Mouse (Mus musculus): ENCODE measurements at regions not wholly inside any gene's neighbourhood (a gene's known extent, or its start where the extent isn't known, plus 50 kb on each side); places are given as distances from the start of the nearest gene placed in this dataset.

GRCm38 (mm10) chr14:76188105-76188645, 77.5 kb downstream of the Nufip1 start:
- DNase-seq (ENCODE audit: low spot score), result no peak

GRCm38 (mm10) chr14:76195324-76195723, 84.6 kb downstream of the Nufip1 start:
- TF ChIP-seq CTCF (IDR thresholded peaks at IDR 0.05; ENCODE audit: low read depth), result no peak
- no peak for TF ChIP-seq EP300 (optimal IDR thresholded peaks at IDR 0.05)
- WGBS, result 67% methylated on average over 10 of the region's 10 CpGs
- Histone ChIP-seq H3K9me3 (ENCODE audit: control insufficient read depth, low read length) (no peaks in the 10 kb centered on the region), H3K4me1 (replicated peaks; ENCODE audit: control insufficient read depth, insufficient read depth) (no peaks in the 10 kb centered on the region), H3K27ac (replicated peaks) (no peak overlapping the region), H3K4me2 (replicated peaks; ENCODE audit: low read depth) (no peak overlapping the region), H3K27me3 (ENCODE audit: control insufficient read depth, insufficient read depth, low read length) (no peaks in the 10 kb centered on the region), H3K4me3 (ENCODE audit: low read depth, low read length) (no peak overlapping the region), H3K36me3 (ENCODE audit: control insufficient read depth, insufficient read depth, low read length) (no peaks in the 10 kb centered on the region), H3K9ac (ENCODE audit: low read length) (no peak overlapping the region)
- ATAC-seq (ENCODE audit: low FRiP score, low TSS enrichment) (no peak), DNase-seq (ENCODE audit: low spot score) (no peak)

More at GRCm38 (mm10) chr14:76188105-76188645, 77.5 kb downstream of the Nufip1 start:
- ATAC-seq (ENCODE audit: low FRiP score, low TSS enrichment), result no peak
- H3K27ac ChIP-seq (replicated peaks), result no peak overlapping the region
- H3K9ac ChIP-seq (ENCODE audit: low read length), result no peak overlapping the region
- no peak overlapping the region for H3K4me3 ChIP-seq (ENCODE audit: low read depth, low read length)
- 83% methylated on average over 6 of the region's 6 CpGs for WGBS
- H3K4me1 ChIP-seq (replicated peaks; ENCODE audit: control insufficient read depth, insufficient read depth), result no peaks in the 10 kb centered on the region
- H3K36me3 ChIP-seq (ENCODE audit: control insufficient read depth, insufficient read depth, low read length), result no peaks in the 10 kb centered on the region
- no peak overlapping the region for H3K4me2 ChIP-seq (replicated peaks; ENCODE audit: low read depth)
- H3K27me3 ChIP-seq (ENCODE audit: control insufficient read depth, insufficient read depth, low read length), result no peaks in the 10 kb centered on the region
- no peaks in the 10 kb centered on the region for H3K9me3 ChIP-seq (ENCODE audit: control insufficient read depth, low read length)
- TF ChIP-seq EP300 (optimal IDR thresholded peaks at IDR 0.05), result no peak
- no peak for TF ChIP-seq CTCF (IDR thresholded peaks at IDR 0.05; ENCODE audit: low read depth)

- ATAC-seq (ENCODE audit: low FRiP score, low TSS enrichment), result peak; percentile 51
- TF ChIP-seq CTCF (IDR thresholded peaks at IDR 0.05; ENCODE audit: low read depth), result no peak
- no peaks in the 10 kb centered on the region for H3K27me3 ChIP-seq (ENCODE audit: control insufficient read depth, insufficient read depth, low read length)
These were observed 86.7 kb downstream of the Nufip1 start for GRCm38 (mm10) chr14:76197357-76197756.

GRCm38 (mm10) chr14:76198406-76198805, 87.7 kb downstream of the Nufip1 start:
- Histone ChIP-seq H3K36me3 (ENCODE audit: control insufficient read depth, insufficient read depth, low read length) (no peaks in the 10 kb centered on the region), H3K4me1 (replicated peaks; ENCODE audit: control insufficient read depth, insufficient read depth) (no peaks in the 10 kb centered on the region), H3K9ac (ENCODE audit: low read length) (no peak overlapping the region), H3K27ac (replicated peaks) (no peak overlapping the region), H3K27me3 (ENCODE audit: control insufficient read depth, insufficient read depth, low read length) (no peaks in the 10 kb centered on the region), H3K4me2 (replicated peaks; ENCODE audit: low read depth) (no peak overlapping the region), H3K9me3 (ENCODE audit: control insufficient read depth, low read length) (no peaks in the 10 kb centered on the region), H3K4me3 (ENCODE audit: low read depth, low read length) (no peak overlapping the region)
- ATAC-seq (ENCODE audit: low FRiP score, low TSS enrichment), result no peak
- TF ChIP-seq EP300 (optimal IDR thresholded peaks at IDR 0.05), result no peak
- TF ChIP-seq CTCF (IDR thresholded peaks at IDR 0.05; ENCODE audit: low read depth), result no peak
- 53% methylated on average over 5 of the region's 5 CpGs for WGBS
- no peak for DNase-seq (ENCODE audit: low spot score)

More at GRCm38 (mm10) chr14:76197357-76197756, 86.7 kb downstream of the Nufip1 start:
- Histone ChIP-seq H3K36me3 (ENCODE audit: control insufficient read depth, insufficient read depth, low read length) (no peaks in the 10 kb centered on the region), H3K4me2 (replicated peaks; ENCODE audit: low read depth) (no peak overlapping the region), H3K27ac (replicated peaks) (no peak overlapping the region), H3K9ac (ENCODE audit: low read length) (no peak overlapping the region), H3K4me1 (replicated peaks; ENCODE audit: control insufficient read depth, insufficient read depth) (no peaks in the 10 kb centered on the region), H3K9me3 (ENCODE audit: control insufficient read depth, low read length) (no peaks in the 10 kb centered on the region), H3K4me3 (ENCODE audit: low read depth, low read length) (no peak overlapping the region)
- DNase-seq (ENCODE audit: low spot score), result no peak
- WGBS, result 44% methylated on average over 2 of the region's 2 CpGs

GRCm38 (mm10) chr14:76202595-76202994, 91.9 kb downstream of the Nufip1 start:
- H3K9ac ChIP-seq (ENCODE audit: low read length), result no peak overlapping the region
- no peaks in the 10 kb centered on the region for H3K9me3 ChIP-seq (ENCODE audit: control insufficient read depth, low read length)
- no peaks in the 10 kb centered on the region for H3K27me3 ChIP-seq (ENCODE audit: control insufficient read depth, insufficient read depth, low read length)
- 84% methylated on average over 4 of the region's 4 CpGs for WGBS
- no peak overlapping the region for H3K4me2 ChIP-seq (replicated peaks; ENCODE audit: low read depth)
- H3K4me1 ChIP-seq (replicated peaks; ENCODE audit: control insufficient read depth, insufficient read depth), result no peaks in the 10 kb centered on the region
- TF ChIP-seq CTCF (IDR thresholded peaks at IDR 0.05; ENCODE audit: low read depth) (no peak), EP300 (optimal IDR thresholded peaks at IDR 0.05) (no peak)
- DNase-seq (ENCODE audit: low spot score) (no peak), ATAC-seq (ENCODE audit: low FRiP score, low TSS enrichment) (peak; percentile 54; the same call in 1 of the 2 replicates)
- H3K4me3 ChIP-seq (ENCODE audit: low read depth, low read length), result no peak overlapping the region
- H3K27ac ChIP-seq (replicated peaks), result no peak overlapping the region
- H3K36me3 ChIP-seq (ENCODE audit: control insufficient read depth, insufficient read depth, low read length), result no peaks in the 10 kb centered on the region

GRCm38 (mm10) chr14:76203135-76203534, 92.4 kb downstream of the Nufip1 start:
- ATAC-seq (ENCODE audit: low FRiP score, low TSS enrichment), result no peak
- Histone ChIP-seq H3K27ac (replicated peaks) (no peak overlapping the region), H3K36me3 (ENCODE audit: control insufficient read depth, insufficient read depth, low read length) (no peaks in the 10 kb centered on the region), H3K4me2 (replicated peaks; ENCODE audit: low read depth) (no peak overlapping the region), H3K27me3 (ENCODE audit: control insufficient read depth, insufficient read depth, low read length) (no peaks in the 10 kb centered on the region), H3K9ac (ENCODE audit: low read length) (no peak overlapping the region), H3K9me3 (ENCODE audit: control insufficient read depth, low read length) (no peaks in the 10 kb centered on the region), H3K4me1 (replicated peaks; ENCODE audit: control insufficient read depth, insufficient read depth) (no peaks in the 10 kb centered on the region), H3K4me3 (ENCODE audit: low read depth, low read length) (no peak overlapping the region)
- TF ChIP-seq CTCF (IDR thresholded peaks at IDR 0.05; ENCODE audit: low read depth) (no peak), EP300 (optimal IDR thresholded peaks at IDR 0.05) (no peak)
- DNase-seq (ENCODE audit: low spot score), result no peak
- WGBS, result 79% methylated on average over 1 of the region's 1 CpGs

Data from stomach, postnatal 0 days (tissue).